ENCODE assay signal across 33 mouse cellular contexts in genomic region chr3:138302676-138303075, GRCm38 (mm10). TPM values are rescaled to one million over a fixed set of nuclear protein-coding genes. Genes with fewer than 3 reads are reported as not detected.
DNase-seq lines count a peak whose midpoint lies in the region; ATAC-seq lines count a peak whose summit lies in the region.
"Had no signal": no experiment of that assay in that cellular context is flagged by ENCODE, and none has a peak within 500 bp of the region (broad histone marks: within the 10 kb centered on the region; RNA-seq: fewer than 3 reads in every experiment).

No protein-coding gene starts in this region.

- no peak overlapping the region for H3K9ac ChIP-seq in kidney, embryonic 15.5 days
- H3K9ac ChIP-seq in lung, embryonic 15.5 days, result no peak overlapping the region
- H3K9ac ChIP-seq: embryonic facial prominence, embryonic 13.5 days; forebrain, embryonic 13.5 days; heart, embryonic 15.5 days; hindbrain, embryonic 15.5 days; intestine, embryonic 15.5 days; limb, embryonic 12.5 days; liver, embryonic 12.5 days had no signal

- peak; percentile 61 for ATAC-seq in kidney, embryonic 15.5 days (replicated peaks; ENCODE audit: low FRiP score)
- peak; percentile 66; the same call in 1 of the 2 replicates for ATAC-seq in lung, embryonic 15.5 days (ENCODE audit: borderline replicate concordance, extremely low read depth, low FRiP score, low TSS enrichment)
- ATAC-seq: forebrain, embryonic 13.5 days; intestine, embryonic 15.5 days; liver, embryonic 12.5 days had no signal

- H3K4me3 ChIP-seq in kidney, embryonic 15.5 days (replicated peaks), result no peak overlapping the region
- H3K4me3 ChIP-seq in lung, embryonic 15.5 days, result no peak overlapping the region
- H3K4me3 ChIP-seq: embryonic facial prominence, embryonic 13.5 days; forebrain, embryonic 13.5 days; gastrocnemius, adult 2 months; heart, embryonic 15.5 days; hindbrain, embryonic 15.5 days; intestine, embryonic 15.5 days; limb, embryonic 12.5 days; liver, embryonic 12.5 days had no signal

- peak; percentile 19 for DNase-seq in embryo, embryonic 10.5 days (ENCODE audit: low spot score)
- DNase-seq in embryo, embryonic 10 days (ENCODE audit: low spot score), result no peak
- no peak for DNase-seq in kidney, postnatal 25 days
- DNase-seq in lung, postnatal 14 days, result no peak
- peak; percentile 44 for DNase-seq in lung, postnatal 36 days
- DNase-seq in layer of hippocampus, postnatal 10 days (ENCODE audit: low spot score in 2 of 2), result no peak
- DNase-seq: adrenal gland, postnatal 14 days; cerebellum, adult 9-11 months; gastrocnemius, adult 2 months; heart, postnatal 4 days; layer of hippocampus, postnatal 36 days; thymus, adult 18-20 months; thymus, postnatal 36 days had no signal

- H3K9me3 ChIP-seq in kidney, embryonic 15.5 days (replicated peaks), result peaks cover 7% of the 10 kb centered on the region
- H3K9me3 ChIP-seq in lung, embryonic 15.5 days, result peaks cover 9% of the 10 kb centered on the region; the same call in 1 of the 2 replicates
- H3K9me3 ChIP-seq: heart, embryonic 15.5 days; intestine, embryonic 15.5 days had no signal

- no peaks in the 10 kb centered on the region for H3K27me3 ChIP-seq in kidney, embryonic 15.5 days
- no peaks in the 10 kb centered on the region for H3K27me3 ChIP-seq in lung, embryonic 15.5 days
- H3K27me3 ChIP-seq: embryonic facial prominence, embryonic 13.5 days; forebrain, embryonic 13.5 days; heart, embryonic 15.5 days; hindbrain, embryonic 15.5 days; intestine, embryonic 15.5 days; limb, embryonic 12.5 days; liver, embryonic 12.5 days had no signal

- H3K27ac ChIP-seq in kidney, embryonic 15.5 days, result peak overlapping the region; percentile 28; the same call in 1 of the 2 replicates
- peak overlapping the region; percentile 83 for H3K27ac ChIP-seq in lung, embryonic 15.5 days
- H3K27ac ChIP-seq: embryonic facial prominence, embryonic 13.5 days; forebrain, embryonic 13.5 days; gastrocnemius, adult 2 months; heart, embryonic 15.5 days; hindbrain, embryonic 15.5 days; intestine, embryonic 15.5 days; limb, embryonic 12.5 days; liver, embryonic 12.5 days; macrophage had no signal

- WGBS in kidney, embryonic 15.5 days, result 37% methylated on average over 4 of the region's 4 CpGs
- 35% methylated on average over 4 of the region's 4 CpGs for WGBS in lung, embryonic 15.5 days

- no peak overlapping the region for H3K4me2 ChIP-seq in kidney, embryonic 15.5 days
- H3K4me2 ChIP-seq in lung, embryonic 15.5 days, result no peak overlapping the region
- H3K4me2 ChIP-seq: embryonic facial prominence, embryonic 13.5 days; forebrain, embryonic 13.5 days; heart, embryonic 15.5 days; hindbrain, embryonic 15.5 days; intestine, embryonic 15.5 days; limb, embryonic 12.5 days; liver, embryonic 12.5 days; midbrain, embryonic 11.5 days had no signal

- H3K36me3 ChIP-seq in kidney, embryonic 15.5 days, result no peaks in the 10 kb centered on the region
- H3K36me3 ChIP-seq in lung, embryonic 15.5 days, result no peaks in the 10 kb centered on the region
- H3K36me3 ChIP-seq: embryonic facial prominence, embryonic 13.5 days; heart, embryonic 15.5 days; hindbrain, embryonic 15.5 days; intestine, embryonic 15.5 days; limb, embryonic 12.5 days; liver, embryonic 12.5 days had no signal

- H3K4me1 ChIP-seq in kidney, embryonic 15.5 days, result peaks cover 42% of the 10 kb centered on the region
- peaks cover 47% of the 10 kb centered on the region for H3K4me1 ChIP-seq in lung, embryonic 15.5 days
- H3K4me1 ChIP-seq: forebrain, embryonic 13.5 days; liver, embryonic 12.5 days had no signal

RNA-seq across cellular contexts. Expression of gene Adh6a, which starts 10.4 kb away (rescaled TPM):
- 0.28 TPM in 1 of 2 replicates, not detected in the other for polyA plus RNA-seq in kidney, embryonic 15.5 days (2015; fragmentation: Nextera tagmentation; extraction: Ambion mirVana)
- polyA plus RNA-seq in lung, embryonic 15.5 days (2015; fragmentation: Nextera tagmentation; extraction: Ambion mirVana), result 0.11 TPM in 1 of 2 replicates, not detected in the other
- not detected for total RNA-seq in layer of hippocampus, postnatal 10 days (2021)
- total RNA-seq: adrenal gland, postnatal 14 days; common myeloid progenitor, adult 5-6 weeks; gastrocnemius, adult 2 months; gastrocnemius, postnatal 4 days; heart, postnatal 4 days; layer of hippocampus, adult 18-20 months; layer of hippocampus, postnatal 36 days; left cerebral cortex, postnatal 10 days; midbrain, postnatal 0 days had no signal
- polyA plus RNA-seq: brain, embryonic 14.5 days; embryonic facial prominence, embryonic 13.5 days; forebrain, embryonic 13.5 days; frontal cortex, adult 2 months; heart, embryonic 15.5 days; hindbrain, embryonic 15.5 days; limb, embryonic 12.5 days; liver, embryonic 12.5 days; macrophage; midbrain, embryonic 11.5 days; midbrain, postnatal 0 days; neural tube, embryonic 14.5 days; stomach, embryonic 14.5 days had no signal

RNA-seq across cellular contexts. Expression of gene Adh6b, which starts 38.9 kb away (rescaled TPM):
- 0.33 and 0.43 TPM in 2 replicates for polyA plus RNA-seq in kidney, embryonic 15.5 days (2015; fragmentation: Nextera tagmentation; extraction: Ambion mirVana)
- 0.16 TPM in 2 replicates for polyA plus RNA-seq in lung, embryonic 15.5 days (2015; fragmentation: Nextera tagmentation; extraction: Ambion mirVana)
- total RNA-seq in layer of hippocampus, postnatal 10 days (2021), result under 1 TPM in 1 of 2 experiments, not detected in 1; 0.27 TPM
- total RNA-seq: common myeloid progenitor, adult 5-6 weeks; gastrocnemius, adult 2 months; layer of hippocampus, postnatal 36 days; left cerebral cortex, postnatal 10 days had no signal
- polyA plus RNA-seq: frontal cortex, adult 2 months; hindbrain, embryonic 15.5 days; macrophage; neural tube, embryonic 14.5 days; stomach, embryonic 14.5 days had no signal

RNA-seq across cellular contexts. Expression of gene Adh1, which starts 41.9 kb away (rescaled TPM):
- polyA plus RNA-seq in kidney, embryonic 15.5 days (2015; fragmentation: Nextera tagmentation; extraction: Ambion mirVana), result 43.5 and 86.9 TPM in 2 replicates
- 1,171 and 1,249 TPM in 2 replicates for polyA plus RNA-seq in lung, embryonic 15.5 days (2015; fragmentation: Nextera tagmentation; extraction: Ambion mirVana)
- 1 to 10 TPM; 1.4 to 1.7 TPM for total RNA-seq in layer of hippocampus, postnatal 10 days (2021)
- total RNA-seq: common myeloid progenitor, adult 5-6 weeks had no signal
- polyA plus RNA-seq: macrophage had no signal

Comparison
In these comparisons a context has a peak if more than half of its experiments do, and no peak if none do; other contexts are left out.
1. DNase-seq: peak in embryo, embryonic 10.5 days (single experiment) and lung, postnatal 36 days (single experiment); none in embryo, embryonic 10 days (single experiment), kidney, postnatal 25 days (0 of 2), lung, postnatal 14 days (single experiment) and layer of hippocampus, postnatal 10 days (0 of 2).
2. RNA of gene Adh1, which starts 41.9 kb away (polyA plus RNA-seq): 1,171 to 1,249 TPM in lung, embryonic 15.5 days; 43.5 to 86.9 TPM in kidney, embryonic 15.5 days; every median in the first group is over 10 times any median in the second.